Mouse (Mus musculus) heart, postnatal 36 days (tissue): ENCODE measurements around the gene Kirrel3. TPM values are rescaled to one million over a fixed set of nuclear protein-coding genes. Genes with fewer than 3 reads are reported as not detected.

Experiments used
- DNase-seq, 2 experiments: peaks; one replicate each; pipeline ENCODE4 v3.0.0; 2021 to 2022
- intact Hi-C: fragments of 180-260 bp; cut with DNase I; formaldehyde crosslinking; loops from one replicate; pipeline ENCODE4 v1.15.1; 2025
- total RNA-seq, 2 experiments: library from RNA; stranded (reverse); gene quantifications; 2 replicates each; pipeline ENCODE4 v1.2.3; 2021

Gene Kirrel3
- total RNA-seq, 2 experiments from 2014 or later = 0.53 to 0.60 TPM

DNA sequence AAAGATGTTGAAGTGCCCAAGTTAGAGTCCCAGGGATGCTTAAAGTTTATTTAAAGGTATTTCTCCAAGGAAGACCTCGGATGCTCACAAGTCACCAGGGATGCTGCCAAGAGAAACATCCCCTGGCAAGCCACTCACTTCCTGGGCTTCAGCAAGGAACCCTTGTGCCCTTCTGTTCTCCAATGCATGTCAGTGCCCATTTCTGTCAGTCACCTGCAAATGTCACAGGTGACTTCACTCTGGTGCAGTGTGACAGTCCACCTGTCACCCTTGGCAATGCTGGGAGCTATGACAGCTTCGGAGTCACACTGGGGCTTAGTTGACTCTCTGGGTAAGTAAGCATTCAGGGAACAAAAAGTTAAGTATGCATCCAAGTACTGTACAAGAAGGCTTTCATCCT lies 12.4 kb downstream of the Kirrel3 start:
- intact Hi-C loops = loop anchor here (1.0 to 5.0 kb wide), 4 partner anchors 257 to 521 kb away; no protein-coding TSS in a partner anchor
- no peak for DNase-seq

DNA sequence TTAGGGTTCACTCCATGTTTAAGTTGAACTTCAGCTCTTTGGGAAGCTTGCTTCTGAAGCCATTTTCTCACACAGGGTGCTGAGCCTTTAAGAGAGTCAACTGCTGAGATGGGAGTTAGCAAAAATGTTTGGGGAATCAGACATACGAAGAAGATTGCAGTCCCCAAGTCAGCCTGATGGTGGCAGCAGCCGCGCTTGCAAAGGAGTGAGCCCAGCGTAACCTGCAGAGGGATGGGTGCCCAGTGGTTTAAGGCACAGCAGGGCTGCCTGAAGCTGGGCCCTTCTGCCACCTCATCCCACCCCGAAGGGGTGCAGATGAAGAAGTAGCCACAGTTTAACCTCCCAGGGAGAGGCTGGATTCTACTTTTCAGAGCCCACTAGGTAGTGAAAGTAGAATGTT lies 13.0 kb downstream of the Kirrel3 start:
- peak; percentile 72 to 86 for DNase-seq
- intact Hi-C loops = loop anchor here (1.0 to 5.0 kb wide), 4 partner anchors 256 to 521 kb away; no protein-coding TSS in a partner anchor

DNA sequence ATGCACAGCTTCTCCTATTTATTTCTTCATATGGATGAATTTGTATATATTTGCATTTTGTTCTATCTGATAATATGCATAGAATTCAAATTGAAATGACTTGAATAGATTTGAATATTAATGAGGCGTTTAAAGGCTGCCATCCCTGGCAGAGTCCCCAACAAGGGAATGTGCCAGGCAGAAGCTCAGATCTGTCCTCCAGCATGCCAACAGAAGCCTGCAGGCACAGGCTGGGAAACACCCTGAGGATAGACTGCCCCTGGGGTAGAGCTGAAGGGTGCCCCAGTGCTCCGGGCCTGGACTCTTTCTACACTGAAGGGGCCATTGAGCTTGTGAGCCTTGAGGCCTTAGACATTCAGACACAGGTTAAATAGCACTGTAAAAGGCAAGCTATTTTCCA lies 21.5 kb downstream of the Kirrel3 start:
- intact Hi-C loops = no loop called here
- no peak for DNase-seq

DNA sequence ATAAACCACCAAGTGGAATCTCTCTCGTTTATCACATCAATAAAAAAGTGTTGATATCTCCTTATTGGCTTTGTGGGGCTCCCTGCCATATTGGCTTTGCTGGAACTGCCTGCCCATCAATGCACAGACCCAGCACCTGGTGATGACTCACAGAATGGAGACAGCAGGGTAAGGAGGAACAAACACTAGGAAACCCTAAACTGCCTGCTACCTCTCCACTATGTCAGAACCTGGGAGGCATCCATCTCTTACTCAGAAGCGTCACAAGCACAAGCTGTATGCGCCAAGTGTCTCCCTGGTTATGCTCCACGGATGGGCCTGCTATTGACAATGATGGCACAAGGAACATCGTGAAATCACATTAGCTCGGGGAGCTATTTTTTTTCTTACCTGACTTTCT lies 33.2 kb downstream of the Kirrel3 start:
- no peak for DNase-seq
- intact Hi-C loops = no loop called here

DNA sequence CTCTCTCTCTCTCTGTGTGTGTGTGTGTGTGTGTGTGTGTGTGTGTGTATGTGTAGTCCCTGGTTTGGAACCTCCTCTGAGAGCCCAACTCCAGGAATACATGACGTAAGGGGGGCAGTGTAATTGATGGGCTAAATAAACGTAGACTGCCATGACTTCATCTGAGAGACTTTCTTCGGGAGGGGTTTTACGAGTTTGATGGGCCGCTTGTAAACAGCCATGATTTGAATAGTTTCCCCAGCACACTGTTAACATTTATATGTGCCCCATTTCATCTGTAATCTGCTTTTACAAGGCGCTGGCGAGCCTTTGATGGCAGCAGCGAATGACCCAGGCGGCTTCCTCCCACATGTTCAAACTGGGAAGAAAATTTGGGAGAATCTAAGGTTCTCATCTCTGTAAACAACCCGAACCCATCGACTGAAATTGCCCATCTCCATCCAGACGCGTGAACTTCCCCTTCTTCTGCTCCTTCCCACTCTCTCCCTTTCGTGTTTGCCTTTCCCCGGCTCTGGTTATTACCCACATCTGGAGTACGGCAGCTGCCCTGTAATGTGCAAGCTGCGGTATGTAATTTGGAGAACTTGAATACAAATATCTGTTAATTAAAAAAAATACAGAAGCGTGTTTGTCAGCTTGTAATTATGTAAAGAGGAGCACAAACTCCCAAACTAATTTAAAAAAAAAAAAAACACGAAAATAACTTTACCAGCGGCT lies 34.7 kb downstream of the Kirrel3 start:
- intact Hi-C loops = no loop called here
- DNase-seq = no peak

DNA sequence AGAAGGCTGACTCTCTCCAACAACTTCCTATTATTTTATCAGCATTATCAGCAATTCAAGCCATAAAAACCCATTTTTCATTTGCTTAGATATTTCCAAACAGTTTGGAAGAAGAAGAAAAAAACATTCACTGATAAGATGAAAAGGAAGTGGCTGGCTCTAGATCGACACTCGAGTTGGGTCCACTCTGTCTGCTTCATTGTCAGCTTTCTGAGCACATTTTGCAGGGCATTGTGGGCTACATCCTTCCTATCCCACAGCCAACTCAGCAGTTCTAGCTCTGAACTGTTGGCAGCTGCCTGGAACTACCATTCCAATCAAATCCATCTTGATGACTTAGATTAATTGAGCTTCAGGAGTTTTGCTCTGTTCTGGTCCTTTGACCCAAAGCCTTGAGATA lies 40.0 kb downstream of the Kirrel3 start:
- intact Hi-C loops = no loop called here
- DNase-seq = no peak

DNA sequence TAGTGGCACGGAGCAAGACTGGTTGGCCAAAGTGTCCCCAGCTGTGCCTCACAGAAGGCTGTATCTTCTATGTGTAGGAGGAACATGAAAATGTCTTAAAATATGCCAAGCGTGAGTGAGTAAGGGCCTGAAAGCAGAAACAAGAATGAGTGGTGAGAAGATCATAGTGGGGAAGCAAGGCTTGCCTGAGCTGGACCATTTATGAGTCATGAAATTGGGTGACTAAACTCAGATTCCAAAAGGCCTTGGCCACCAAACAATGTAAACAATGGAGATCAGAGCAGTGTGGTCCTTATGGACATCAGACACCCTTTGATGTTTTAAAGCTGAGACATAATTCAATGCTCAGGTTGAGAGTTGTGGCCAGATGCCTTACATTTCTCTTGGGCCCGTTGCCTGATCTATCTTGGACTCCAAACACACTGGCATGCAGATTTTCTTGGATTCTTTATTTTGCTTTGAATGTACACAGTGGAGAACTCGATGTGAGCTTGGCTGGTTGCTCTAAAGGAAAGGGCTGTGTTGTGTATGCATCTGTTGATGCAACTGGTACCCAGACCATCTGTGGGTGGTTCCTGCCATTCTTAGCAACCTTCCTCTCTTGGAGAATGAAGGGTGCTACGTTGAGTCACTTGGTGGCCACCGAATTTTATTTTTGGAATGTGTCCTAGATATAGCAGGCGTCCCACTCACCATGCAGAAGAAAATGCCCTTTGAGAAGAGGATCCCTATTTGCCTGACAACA lies 53.1 kb downstream of the Kirrel3 start:
- intact Hi-C loops = no loop called here
- DNase-seq = no peak

DNA sequence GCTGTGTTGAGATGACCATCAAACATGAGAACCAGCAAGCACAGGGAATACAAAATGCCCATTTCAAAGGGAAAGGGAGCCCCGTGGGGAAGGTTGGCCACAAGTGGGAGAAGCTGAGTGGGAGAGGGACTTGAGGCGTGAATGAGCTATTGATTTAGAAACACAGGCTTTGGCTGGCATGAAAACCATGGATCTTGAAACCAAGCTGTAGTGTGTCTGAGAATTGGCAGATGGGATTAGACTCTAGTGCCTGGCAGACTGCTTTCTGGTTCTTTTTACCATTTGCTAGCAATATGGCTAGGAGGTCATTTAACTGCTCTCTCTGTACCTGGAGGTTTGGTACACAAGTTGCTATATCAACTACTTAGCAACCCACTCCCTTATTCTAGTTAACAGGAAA lies 56.2 kb downstream of the Kirrel3 start:
- no peak for DNase-seq
- intact Hi-C loops = no loop called here

DNA sequence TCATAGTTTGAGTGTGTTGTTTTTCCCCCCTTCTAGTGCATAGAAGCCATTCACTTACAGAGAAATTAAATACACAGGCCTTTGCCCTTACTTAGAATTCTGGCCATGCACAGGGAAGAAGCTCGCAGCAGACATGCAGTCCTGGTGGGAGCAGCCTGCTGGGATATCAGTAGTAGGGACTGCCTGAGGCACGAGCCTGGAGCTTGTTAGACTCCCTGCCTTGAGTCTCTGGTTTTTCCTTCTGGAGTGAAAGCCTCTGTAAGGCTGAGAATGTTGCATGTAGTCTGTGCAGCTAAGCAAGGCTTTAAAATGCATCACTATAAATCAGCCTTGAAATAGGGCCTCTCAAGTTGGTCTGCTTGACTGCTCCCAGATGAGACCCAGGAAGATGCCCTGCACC lies 70.0 kb downstream of the Kirrel3 start:
- DNase-seq = no peak
- intact Hi-C loops = no loop called here

DNA sequence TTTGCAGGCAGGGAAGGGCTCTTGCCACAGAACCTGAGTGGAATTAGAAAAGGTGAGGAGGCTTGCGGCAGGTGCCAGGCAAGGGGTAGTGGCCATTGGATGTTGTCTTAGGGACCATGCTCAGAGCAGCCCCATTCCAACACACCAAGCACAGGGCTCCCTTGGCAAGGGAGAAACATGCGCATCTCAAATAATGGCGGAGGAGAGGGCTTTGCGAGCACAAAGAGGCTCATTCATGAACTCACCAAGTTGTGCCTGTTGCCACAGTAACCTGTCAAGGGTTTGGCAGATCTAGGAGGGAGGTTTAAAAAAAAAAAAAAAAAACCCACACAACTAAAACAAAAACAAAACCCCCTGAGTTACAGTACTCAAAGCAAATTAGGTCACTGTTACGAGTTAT lies 72.2 kb downstream of the Kirrel3 start:
- no peak for DNase-seq
- intact Hi-C loops = no loop called here

DNA sequence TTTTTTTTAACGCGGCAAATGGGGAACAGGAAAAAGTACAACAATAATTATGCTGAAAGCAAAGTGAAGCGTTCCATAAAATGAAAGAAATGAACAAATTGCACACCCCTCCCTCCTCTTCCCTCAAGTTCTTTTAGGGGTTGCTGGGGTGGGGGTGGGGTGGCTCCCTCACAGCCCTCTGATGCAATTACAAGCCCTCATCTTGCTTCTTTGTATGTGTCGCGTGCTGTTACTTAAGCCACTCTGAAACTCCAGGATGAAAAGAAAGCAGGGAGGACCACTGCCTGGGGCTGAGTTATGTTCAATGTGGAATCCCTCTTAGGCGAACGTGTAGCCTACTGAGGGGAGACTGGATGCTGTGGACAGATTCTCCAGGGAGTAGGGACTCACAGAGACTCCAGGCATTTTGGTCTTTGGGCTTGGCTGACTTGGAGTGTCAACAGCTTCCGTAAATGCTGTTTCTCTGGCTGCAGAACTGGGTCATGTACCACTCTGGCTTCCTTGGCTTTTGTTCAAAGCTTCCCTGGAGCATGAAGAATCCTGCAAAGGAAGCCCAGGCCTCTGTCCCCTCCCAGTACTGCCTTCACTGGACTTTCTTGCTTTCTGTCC lies 72.7 kb downstream of the Kirrel3 start:
- no peak for DNase-seq
- intact Hi-C loops = no loop called here

DNA sequence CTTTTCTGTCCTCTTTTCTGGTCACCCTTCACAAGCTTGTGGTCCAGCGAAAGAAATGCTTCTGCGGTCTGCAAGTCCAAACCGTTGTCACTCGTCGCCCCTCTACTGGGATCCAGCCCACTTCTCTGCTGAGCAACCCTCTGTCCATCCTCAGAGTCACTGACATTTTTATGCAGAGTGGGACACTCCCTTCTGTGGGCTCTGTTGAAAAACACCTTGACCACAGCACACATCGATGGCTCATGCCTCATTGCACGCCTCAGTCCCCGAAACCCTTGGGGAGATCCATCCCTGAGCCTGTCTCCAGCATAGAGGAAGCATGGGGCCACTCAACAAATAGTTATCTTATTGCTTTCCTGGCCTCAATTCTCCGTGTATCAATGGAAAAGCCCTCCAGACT lies 73.4 kb downstream of the Kirrel3 start:
- no peak for DNase-seq
- intact Hi-C loops = no loop called here

DNA sequence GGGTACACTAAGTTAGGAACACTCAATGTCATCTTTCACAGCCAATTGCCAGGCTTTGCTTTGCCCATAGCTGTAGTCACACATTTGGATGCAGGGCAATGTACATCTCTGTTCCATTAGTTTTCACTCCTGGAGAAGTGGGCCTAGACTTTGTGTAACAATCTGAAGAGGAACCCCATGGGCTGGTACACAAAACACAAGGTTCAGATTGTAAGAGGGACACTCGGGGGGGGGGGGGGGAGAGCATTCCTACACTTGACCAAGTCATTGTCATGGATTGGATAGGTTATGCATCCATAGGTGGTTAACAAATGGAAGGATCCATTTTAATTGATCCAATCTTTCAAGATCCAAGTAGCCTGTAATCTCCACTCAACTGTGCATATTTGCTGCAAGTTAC lies 75.6 kb downstream of the Kirrel3 start:
- intact Hi-C loops = no loop called here
- DNase-seq = no peak

DNA sequence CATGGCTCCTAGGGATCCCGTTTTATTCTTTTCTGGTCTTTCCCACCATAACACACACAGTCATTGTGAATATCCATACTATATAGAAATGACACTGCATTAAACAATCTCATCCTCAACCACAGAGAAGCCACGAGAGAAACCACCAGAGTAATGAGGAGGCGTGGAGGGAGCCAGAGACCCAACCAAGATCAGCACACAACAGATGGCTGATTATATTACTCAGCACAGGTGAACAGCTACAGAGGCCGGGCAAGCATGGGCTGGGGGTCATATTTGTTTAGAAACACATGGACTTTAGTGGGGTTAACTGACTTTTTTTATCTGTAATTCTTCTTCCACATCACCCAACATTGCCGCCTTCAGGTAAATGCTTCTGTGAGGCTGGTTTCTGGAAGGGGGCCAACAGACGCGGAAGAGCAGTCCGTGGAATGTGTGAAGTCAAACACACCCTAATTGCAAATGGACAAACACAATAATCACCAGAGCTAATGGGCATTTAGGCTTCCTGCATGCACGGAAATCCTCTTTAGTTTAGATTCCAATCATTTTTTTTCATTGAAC lies 76.8 kb downstream of the Kirrel3 start:
- no peak for DNase-seq
- intact Hi-C loops = no loop called here

DNA sequence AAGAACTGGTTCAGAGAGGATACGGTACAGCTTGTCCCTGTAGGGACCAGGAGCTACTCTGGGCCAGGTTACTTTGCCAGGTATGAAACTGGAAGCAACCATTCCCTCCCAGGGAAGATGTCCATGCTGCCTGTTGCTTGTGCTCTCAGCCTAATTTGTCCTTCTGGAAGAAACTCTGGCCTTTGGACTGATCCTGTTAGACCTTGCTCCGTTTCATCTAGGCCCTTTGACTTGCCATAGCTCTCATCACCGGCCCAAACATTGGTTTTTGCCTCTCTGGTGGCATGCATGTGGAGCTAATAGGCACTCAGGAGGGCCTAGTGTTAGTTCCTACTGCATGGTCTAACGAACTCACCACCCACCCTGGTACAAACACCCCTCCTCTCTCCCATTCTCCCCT lies 88.2 kb downstream of the Kirrel3 start:
- intact Hi-C loops = no loop called here

DNA sequence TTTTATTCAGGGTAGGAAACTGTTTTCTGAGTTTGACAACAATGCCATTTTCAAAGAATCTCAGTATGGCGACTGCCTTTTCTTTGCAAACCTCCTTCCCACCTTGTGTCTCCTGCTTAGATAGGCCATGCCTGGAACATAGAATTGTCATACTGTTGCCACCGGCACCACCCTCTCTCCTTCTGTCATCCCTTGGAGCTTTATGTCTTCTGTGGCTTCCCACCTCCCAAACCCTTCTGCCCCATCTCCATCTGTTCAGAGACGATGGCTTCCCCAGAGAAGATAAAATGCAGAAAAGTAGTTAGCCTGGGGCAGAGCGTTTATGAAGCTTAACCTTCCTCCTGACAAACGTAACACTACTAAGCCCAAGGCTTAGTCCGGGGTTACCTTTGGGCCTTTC lies 88.9 kb downstream of the Kirrel3 start:
- DNase-seq = no peak
- intact Hi-C loops = no loop called here

More for the DNA sequence above, 88.2 kb downstream of the Kirrel3 start:
- no peak for DNase-seq

DNA sequence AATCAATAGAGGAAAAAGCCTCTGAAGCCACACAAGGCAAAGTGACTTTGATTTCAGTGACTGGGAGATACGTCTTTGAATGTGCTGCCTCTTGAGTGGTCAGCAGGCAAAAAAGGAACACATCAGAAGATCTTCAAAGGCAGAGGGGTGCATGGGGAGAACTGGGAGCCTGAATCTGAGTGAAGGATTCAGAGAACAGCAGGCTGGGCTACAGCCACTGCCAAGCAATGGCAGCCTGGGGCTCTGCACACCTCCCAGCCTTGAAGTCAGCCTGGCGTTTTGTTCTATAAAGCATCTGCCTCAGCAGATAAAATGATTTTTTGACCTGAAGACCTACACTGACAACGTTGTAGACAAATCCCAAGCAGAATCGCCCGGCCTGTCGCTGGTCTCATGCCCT lies 93.5 kb downstream of the Kirrel3 start:
- DNase-seq = no peak
- intact Hi-C loops = no loop called here

DNA sequence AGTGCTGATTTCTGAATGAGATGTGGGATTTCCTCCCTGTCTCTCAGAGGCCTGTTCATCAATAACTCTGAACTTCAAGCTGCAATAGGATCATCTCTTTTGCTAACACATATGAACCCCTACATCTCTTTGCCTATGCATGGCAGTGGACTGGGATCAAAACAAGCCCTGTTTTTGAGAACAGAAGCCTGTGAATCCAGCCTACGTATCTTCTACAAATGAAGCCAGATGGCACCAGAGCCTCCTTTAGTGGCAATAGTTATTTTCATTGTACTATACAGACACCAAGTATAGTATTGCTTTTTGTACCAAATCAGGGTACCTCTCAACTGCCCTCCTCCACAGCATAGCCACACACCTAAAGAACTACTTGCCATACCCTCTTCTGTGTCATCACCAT lies 94.4 kb downstream of the Kirrel3 start:
- intact Hi-C loops = no loop called here
- DNase-seq = no peak

DNA sequence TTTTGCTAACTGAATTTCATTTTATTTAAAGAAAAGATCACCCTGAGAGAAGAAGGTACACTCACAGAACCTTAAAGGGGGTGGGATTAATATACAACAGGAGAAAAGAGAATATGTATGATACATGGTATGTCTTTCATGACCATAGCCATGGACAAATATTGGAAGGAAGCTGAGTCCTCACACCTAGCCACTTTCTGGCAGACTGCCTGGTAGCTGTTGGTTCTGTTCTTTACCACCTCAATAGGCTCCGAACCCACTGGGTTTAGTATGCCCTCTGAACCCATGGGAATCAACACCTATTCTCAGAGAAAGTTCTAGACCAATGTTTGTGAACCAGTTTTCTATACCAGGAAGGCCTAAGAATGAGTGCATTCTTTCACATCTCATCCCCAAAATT lies 96.8 kb downstream of the Kirrel3 start:
- intact Hi-C loops = no loop called here
- DNase-seq = no peak

DNA sequence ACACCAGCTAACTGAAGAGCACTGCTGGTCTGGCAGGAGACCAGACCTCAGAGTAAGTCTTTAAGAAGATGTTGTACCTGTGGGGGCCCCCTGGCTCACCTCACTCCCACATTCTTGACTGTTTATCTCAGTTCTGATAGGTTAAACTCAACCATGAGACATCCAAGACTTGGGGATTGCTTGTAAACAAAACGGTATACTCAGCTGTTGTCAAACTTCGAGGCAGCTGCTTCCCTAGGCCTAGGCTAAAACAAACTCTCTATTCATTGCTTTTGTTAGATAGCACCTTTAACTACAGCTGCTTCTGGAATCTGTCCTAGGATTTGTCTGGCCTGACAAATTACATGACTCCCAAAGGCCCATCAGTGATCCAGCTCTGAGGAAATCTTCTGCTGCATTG lies 99.8 kb downstream of the Kirrel3 start:
- intact Hi-C loops = no loop called here

DNA sequence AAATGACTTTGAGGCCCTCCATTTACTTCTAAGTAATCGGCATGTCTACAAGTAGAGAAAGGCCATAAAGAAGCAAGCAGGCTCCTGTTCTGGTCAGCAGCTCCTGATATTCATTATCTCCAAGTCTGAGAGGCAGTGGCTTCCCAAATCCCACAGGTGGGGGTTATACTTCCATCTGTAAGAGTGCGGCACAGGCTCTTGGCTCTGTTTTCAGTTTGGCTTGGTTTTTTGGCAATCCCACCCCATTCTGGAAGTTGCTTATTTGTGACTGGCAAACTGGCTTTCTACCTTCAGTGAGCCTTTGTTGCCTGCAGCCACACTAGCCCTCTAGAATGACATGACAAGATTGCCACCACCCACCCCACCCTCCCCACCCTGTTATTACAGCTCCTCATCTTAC lies 100.4 kb downstream of the Kirrel3 start:
- intact Hi-C loops = no loop called here
- no peak for DNase-seq

More for the DNA sequence above, 99.8 kb downstream of the Kirrel3 start:
- DNase-seq = no peak

DNA sequence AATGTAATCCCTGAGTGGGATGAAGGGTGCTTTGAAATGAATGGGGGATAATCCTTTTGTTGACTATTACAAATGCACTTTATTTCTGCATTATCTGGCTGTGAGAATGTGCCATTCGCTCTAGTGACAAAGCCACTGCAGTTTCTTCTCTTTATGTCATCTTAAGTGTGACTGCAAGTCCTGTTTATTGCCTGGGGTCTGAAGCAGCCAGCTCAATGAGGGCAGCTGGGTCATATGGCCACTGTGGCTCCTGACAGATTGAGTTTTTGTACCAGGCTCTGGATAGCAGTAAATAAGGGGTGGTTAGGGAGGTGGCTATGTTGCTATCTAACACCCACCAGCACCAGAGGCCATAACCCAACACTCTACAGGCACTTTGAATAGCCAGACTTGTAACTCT lies 104.1 kb downstream of the Kirrel3 start:
- intact Hi-C loops = no loop called here
- DNase-seq = no peak
